Mouse (Mus musculus): ENCODE results near the gene Wdr82. TPM values are rescaled to one million over a fixed set of nuclear protein-coding genes. Genes with fewer than 3 reads are reported as not detected.

Wdr82 gene
- polyA plus RNA-seq, 1 experiment: 140 TPM

DNA sequence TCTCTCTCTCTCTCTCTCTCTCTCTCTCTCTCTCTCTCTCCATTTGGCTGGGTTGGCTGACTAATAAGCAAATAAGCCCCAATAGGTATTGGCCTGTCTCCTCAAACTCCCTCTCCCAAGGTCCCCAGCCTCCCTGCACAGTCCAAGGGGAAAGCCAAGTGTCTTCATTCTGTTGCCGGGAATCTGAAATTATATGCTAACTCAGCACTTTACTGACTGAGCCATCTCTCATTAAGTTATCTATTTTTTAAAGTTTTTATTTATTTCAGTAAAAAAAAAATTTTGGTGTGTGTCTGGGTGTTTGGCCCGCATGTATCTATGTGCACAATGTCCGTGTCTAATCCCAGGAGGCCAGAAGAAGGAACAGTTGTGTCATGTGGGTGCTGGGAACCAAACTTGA lies 31.2 kb downstream of the Wdr82 start:
- peak in 1 of 2 experiments; percentile 12 for DNase-seq
- Histone ChIP-seq H3K4me1 (ENCODE audit: control insufficient read depth, insufficient read depth, low read length) (peaks cover 35% of the 10 kb centered on the region), H3K27ac (ENCODE audit: insufficient read depth, low read length) (peak overlapping the region; percentile 90; the same call in 1 of the 2 replicates), H3K4me3 (replicated peaks; ENCODE audit: insufficient read depth, low read depth, low read length) (peak overlapping the region; percentile 71), H3K27me3 (ENCODE audit: control insufficient read depth, insufficient read depth, low read length) (no peaks in the 10 kb centered on the region)
- TF ChIP-seq POLR2A (IDR thresholded peaks at IDR 0.05; ENCODE audit: borderline replicate concordance, insufficient read depth, low read length) (no peak), CTCF (IDR thresholded peaks at IDR 0.05; ENCODE audit: borderline replicate concordance, insufficient read depth, low read depth, low read length) (no peak)
- 82% methylated on average over 3 of the region's 3 CpGs for WGBS

DNA sequence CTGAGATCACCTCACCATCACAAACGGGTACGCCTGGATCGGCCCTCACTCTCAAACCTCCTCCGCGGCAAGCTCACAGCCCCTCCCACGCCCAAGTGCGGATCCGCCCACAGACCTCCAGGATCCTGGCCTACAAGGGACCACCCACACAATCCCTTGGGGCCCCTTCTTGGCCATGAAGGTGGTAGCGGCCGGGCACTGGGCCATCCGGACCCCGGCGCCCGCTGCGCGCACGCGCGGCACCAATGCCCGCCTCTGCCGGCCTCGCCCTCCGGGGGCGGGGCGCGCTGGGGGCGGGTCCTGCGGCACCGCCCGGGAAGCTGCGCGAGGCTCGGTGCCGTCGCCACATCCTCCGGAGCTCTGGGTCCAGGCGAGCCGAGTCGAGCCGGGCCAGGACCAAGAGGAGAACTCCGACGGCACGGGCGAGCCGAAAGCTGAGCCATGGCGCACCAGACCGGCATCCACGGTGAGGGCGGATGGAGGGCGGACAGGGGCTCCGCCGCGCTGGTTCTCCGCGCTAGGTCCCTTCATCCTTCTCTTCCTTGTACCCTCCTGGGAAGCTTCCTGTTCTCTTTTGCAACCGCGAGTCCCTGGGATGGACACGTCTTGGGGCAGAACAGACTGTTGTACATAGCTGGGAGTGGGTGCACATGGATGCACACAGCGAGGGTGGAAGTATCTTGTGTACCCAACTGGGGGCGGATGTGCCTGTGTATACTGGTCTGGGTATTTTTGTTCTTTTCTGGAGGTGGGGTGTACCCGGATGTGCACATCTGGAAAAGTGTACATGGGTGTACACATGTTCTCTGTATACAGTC lies 32.3 kb downstream of the Wdr82 start, which contains the start of gene Twf2:
Twf2 (plus strand) TSS at position 290 of the 818 bp plus-strand sequence.
- H3K27ac ChIP-seq (ENCODE audit: insufficient read depth, low read length): peak within 1 kb of the TSS; percentile 90
- peak within 1 kb of the TSS; percentile 71 for H3K4me3 ChIP-seq (replicated peaks; ENCODE audit: insufficient read depth, low read depth, low read length)
- DNase-seq: peak; percentile 90 to 92
- 1% methylated on average over 58 of the region's 61 CpGs for WGBS
- H3K27me3 ChIP-seq (ENCODE audit: control insufficient read depth, insufficient read depth, low read length): no peaks in the 10 kb centered on the region
- TF ChIP-seq POLR2A (IDR thresholded peaks at IDR 0.05; ENCODE audit: borderline replicate concordance, insufficient read depth, low read length) (peak; percentile 73), CTCF (IDR thresholded peaks at IDR 0.05; ENCODE audit: borderline replicate concordance, insufficient read depth, low read depth, low read length) (no peak)
- peaks cover 37% of the 10 kb centered on the region for H3K4me1 ChIP-seq (ENCODE audit: control insufficient read depth, insufficient read depth, low read length)

DNA sequence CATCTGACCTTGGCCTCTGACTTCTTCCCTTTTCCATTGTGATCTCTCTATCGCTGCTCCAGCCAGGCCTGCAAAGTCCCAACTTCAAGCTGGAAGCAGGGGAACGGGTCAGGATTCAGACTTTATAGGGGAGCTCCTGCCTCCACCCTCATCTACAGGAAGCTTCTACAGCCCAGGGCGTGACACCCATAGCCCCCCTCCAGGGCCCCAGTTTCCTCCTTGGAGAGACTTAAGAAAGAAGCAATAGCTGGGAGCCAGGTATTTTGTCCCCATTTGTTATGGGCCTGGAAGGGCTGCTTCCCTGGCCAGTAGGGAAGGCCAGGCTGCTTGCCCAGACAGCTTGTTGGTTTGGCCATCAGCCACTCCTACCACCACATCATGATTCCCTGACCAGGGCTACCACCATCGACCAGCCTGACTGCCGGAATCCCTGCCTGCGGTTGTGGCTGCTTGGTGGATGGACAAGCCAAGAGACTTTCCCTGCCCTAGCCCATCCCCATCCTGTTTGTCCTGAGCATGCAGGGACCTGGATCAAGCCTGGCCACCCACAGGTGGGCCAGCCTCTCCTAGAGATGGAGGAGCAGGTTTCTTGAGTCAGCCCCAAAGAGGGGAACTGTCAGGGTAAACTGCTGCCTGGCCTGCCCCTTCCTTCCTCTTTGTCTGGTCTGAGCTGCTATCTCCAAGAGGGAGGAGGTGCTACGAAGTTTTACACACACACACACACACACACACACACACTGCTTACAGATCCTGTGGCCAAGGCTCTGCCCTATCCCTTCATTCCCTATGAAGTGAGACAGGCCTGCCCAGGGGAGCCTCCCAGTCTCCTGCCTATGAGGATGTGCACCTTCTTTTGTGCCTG lies 33.5 kb downstream of the Wdr82 start:
- Histone ChIP-seq H3K4me3 (replicated peaks; ENCODE audit: insufficient read depth, low read depth, low read length) (peak overlapping the region; percentile 71), H3K27me3 (ENCODE audit: control insufficient read depth, insufficient read depth, low read length) (no peaks in the 10 kb centered on the region), H3K4me1 (ENCODE audit: control insufficient read depth, insufficient read depth, low read length) (peaks cover 37% of the 10 kb centered on the region), H3K27ac (ENCODE audit: insufficient read depth, low read length) (peak overlapping the region; percentile 79)
- WGBS: 12% methylated on average over 7 of the region's 7 CpGs
- TF ChIP-seq CTCF (IDR thresholded peaks at IDR 0.05; ENCODE audit: borderline replicate concordance, insufficient read depth, low read depth, low read length): no peak
- TF ChIP-seq POLR2A (IDR thresholded peaks at IDR 0.05; ENCODE audit: borderline replicate concordance, insufficient read depth, low read length): no peak
- peak; percentile 79 to 85 for DNase-seq

DNA sequence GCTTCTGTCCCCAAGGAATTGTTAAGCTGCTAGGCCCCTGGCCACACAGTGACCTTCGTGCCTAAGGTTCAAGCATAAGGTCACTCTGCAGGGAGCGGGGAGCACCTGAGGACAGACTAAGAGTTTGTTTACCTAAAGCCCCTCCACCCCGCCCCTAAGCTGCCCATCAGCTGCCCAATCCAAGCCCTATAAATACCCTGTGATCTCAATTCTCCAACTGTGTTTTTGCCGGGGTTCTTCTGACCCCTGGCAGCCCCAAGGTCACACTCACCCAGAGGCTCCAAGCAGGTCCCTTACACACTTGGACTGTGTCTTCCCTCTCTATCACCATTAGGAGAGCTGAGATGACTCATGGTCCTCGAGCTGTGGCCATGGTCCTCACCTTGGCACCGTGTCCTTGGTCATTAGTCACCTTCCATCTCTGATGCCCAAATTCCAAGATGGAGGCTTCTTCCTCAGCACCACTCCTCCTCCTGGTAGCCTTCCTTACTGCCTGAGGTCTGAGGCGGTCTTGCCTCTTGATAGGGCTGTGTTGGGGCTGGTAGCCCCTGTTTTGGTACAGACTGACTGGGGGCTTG lies 35.1 kb downstream of the Wdr82 start:
- DNase-seq: peak; percentile 33 to 68
- Histone ChIP-seq H3K4me3 (replicated peaks; ENCODE audit: insufficient read depth, low read depth, low read length) (no peak overlapping the region), H3K27ac (ENCODE audit: insufficient read depth, low read length) (no peak overlapping the region), H3K4me1 (ENCODE audit: control insufficient read depth, insufficient read depth, low read length) (peaks cover 39% of the 10 kb centered on the region), H3K27me3 (ENCODE audit: control insufficient read depth, insufficient read depth, low read length) (no peaks in the 10 kb centered on the region)
- TF ChIP-seq CTCF (IDR thresholded peaks at IDR 0.05; ENCODE audit: borderline replicate concordance, insufficient read depth, low read depth, low read length): no peak
- TF ChIP-seq POLR2A (IDR thresholded peaks at IDR 0.05; ENCODE audit: borderline replicate concordance, insufficient read depth, low read length): no peak
- 59% methylated on average over 7 of the region's 7 CpGs for WGBS

DNA sequence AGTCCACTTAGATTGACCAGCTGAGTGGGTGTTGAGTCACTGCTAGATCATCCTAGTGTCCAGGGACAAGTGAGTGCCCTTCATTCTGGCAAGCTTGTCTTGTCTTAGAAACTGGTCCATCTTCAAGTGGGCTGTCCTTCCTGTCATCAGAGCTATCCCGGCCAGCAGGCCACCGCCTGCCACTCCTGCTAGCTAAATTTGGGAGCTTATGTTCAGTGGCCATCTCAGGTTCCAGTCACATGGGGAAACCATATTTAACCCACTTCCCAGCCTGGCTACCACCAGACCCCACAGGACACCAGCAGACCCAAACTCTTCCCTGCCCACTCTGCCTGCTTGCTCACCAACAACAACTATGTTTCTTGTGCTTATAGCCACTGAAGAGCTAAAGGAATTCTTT lies 35.8 kb downstream of the Wdr82 start:
- 18% methylated on average over 2 of the region's 2 CpGs for WGBS
- Histone ChIP-seq H3K4me3 (replicated peaks; ENCODE audit: insufficient read depth, low read depth, low read length) (no peak overlapping the region), H3K27me3 (ENCODE audit: control insufficient read depth, insufficient read depth, low read length) (no peaks in the 10 kb centered on the region), H3K4me1 (ENCODE audit: control insufficient read depth, insufficient read depth, low read length) (peaks cover 41% of the 10 kb centered on the region), H3K27ac (ENCODE audit: insufficient read depth, low read length) (no peak overlapping the region)
- no peak for TF ChIP-seq POLR2A (IDR thresholded peaks at IDR 0.05; ENCODE audit: borderline replicate concordance, insufficient read depth, low read length)
- no peak for TF ChIP-seq CTCF (IDR thresholded peaks at IDR 0.05; ENCODE audit: borderline replicate concordance, insufficient read depth, low read depth, low read length)
- peak in 1 of 2 experiments; percentile 24 for DNase-seq

DNA sequence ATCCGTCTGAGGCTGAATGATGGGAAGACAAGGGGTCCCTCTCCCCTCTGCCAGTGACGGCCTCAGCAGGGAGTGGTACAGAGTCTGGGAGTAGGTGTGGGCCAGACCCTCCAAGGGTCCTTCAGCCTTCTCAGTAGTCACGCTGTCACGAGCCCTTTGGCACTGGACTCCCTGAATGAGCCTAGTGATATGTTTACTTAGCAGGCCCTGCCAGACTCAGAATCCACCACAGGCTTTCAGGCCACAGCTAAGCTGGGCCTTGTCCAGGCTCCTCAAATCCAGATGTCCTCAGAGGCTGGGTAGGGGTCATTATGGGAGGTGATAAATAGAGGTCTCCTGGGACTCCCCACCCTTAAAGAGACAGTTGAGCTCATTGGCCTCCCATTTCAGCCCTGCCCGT lies 37.5 kb downstream of the Wdr82 start:
- 79% methylated on average over 5 of the region's 5 CpGs for WGBS
- Histone ChIP-seq H3K4me1 (ENCODE audit: control insufficient read depth, insufficient read depth, low read length) (peaks cover 43% of the 10 kb centered on the region), H3K4me3 (replicated peaks; ENCODE audit: insufficient read depth, low read depth, low read length) (no peak overlapping the region), H3K27me3 (ENCODE audit: control insufficient read depth, insufficient read depth, low read length) (no peaks in the 10 kb centered on the region), H3K27ac (ENCODE audit: insufficient read depth, low read length) (no peak overlapping the region)
- no peak for DNase-seq
- TF ChIP-seq CTCF (IDR thresholded peaks at IDR 0.05; ENCODE audit: borderline replicate concordance, insufficient read depth, low read depth, low read length) (no peak), POLR2A (IDR thresholded peaks at IDR 0.05; ENCODE audit: borderline replicate concordance, insufficient read depth, low read length) (no peak)

DNA sequence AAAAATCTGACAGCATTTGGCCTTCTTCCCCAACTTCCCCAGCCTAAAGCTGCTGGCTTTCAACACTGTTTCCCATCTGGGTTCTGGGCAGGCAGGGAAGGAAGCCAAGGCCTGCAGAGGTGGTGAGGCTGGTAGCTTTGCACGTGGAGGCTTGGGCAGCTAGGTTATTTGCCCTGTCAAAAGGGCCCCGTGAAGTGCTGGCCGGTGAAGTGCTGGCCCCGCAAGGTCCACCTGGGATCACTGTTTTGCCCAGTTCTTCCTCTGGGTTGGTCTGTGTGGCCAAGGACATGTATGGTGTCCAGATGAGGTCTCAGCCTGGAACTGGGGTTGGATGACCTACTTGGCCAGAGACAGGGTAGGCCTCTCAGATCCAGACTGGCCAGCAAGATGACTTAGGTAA lies 39.2 kb downstream of the Wdr82 start:
- DNase-seq: peak in 1 of 2 experiments; percentile 38

More for the DNA sequence above, 39.2 kb downstream of the Wdr82 start:
- no peak for TF ChIP-seq POLR2A (IDR thresholded peaks at IDR 0.05; ENCODE audit: borderline replicate concordance, insufficient read depth, low read length)
- no peak for TF ChIP-seq CTCF (IDR thresholded peaks at IDR 0.05; ENCODE audit: borderline replicate concordance, insufficient read depth, low read depth, low read length)
- Histone ChIP-seq H3K27me3 (ENCODE audit: control insufficient read depth, insufficient read depth, low read length) (no peaks in the 10 kb centered on the region), H3K4me1 (ENCODE audit: control insufficient read depth, insufficient read depth, low read length) (peaks cover 35% of the 10 kb centered on the region), H3K27ac (ENCODE audit: insufficient read depth, low read length) (no peak overlapping the region), H3K4me3 (replicated peaks; ENCODE audit: insufficient read depth, low read depth, low read length) (no peak overlapping the region)
- 19% methylated on average over 4 of the region's 4 CpGs for WGBS
